Mouse (Mus musculus): ENCODE results near the gene Hmgn2. TPM values are rescaled to one million over a fixed set of nuclear protein-coding genes. Genes with fewer than 3 reads are reported as not detected.
"Not testable (repeated sequence)": the region's sequence is repeated elsewhere in the genome, so short reads cannot be mapped to it uniquely, and the experiment has no call there.

Gene Hmgn2
- total RNA-seq, 2 experiments from 2014 or later, result 118 to 146 TPM

DNA sequence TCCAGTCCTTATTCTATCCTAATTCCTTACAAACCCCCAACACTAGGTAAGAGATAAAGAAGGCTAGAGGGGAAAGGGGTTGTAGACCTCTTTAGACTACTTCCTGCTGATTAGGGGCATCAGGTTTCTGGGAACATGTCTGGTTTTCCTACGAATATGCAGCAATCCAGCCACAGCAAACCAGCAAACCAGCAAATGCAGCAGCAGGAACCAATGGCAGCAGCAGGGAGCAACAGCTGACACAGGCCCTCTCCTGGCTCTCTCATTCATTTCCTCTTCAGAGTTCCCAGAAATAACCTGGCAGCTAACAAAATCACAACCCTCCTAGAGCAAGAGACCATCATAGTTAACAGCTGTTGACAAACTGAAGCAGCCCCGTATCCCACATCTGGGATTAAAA, 30.4 kb downstream of the Hmgn2 start:
- intact Hi-C loops (cut with DNase I), result no loop called here
- DNase-seq (ENCODE audit: low spot score in 2 of 2), result no peak

DNA sequence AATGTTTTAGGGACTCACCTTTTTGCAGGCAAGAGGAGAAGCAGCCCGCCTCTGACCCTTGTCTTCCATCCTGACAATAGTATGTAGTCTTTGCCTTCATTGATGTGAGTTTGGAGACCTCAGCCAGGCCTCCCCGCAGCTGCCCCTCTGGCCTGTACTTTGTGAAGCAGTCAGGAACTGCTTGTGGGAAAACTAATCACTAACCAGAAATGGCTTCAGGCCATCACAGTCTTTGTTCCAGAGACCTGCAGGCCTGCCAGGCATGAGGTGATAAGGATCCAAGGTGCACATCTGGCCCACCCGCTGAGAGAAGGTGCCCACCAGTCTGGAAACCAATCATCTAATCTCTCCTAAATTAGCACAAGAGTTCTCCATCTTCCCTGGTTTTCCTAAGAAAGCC, 36.7 kb downstream of the Hmgn2 start:
- intact Hi-C loops (cut with DNase I), result no loop called here
- no peak for DNase-seq (ENCODE audit: low spot score in 2 of 2)

DNA sequence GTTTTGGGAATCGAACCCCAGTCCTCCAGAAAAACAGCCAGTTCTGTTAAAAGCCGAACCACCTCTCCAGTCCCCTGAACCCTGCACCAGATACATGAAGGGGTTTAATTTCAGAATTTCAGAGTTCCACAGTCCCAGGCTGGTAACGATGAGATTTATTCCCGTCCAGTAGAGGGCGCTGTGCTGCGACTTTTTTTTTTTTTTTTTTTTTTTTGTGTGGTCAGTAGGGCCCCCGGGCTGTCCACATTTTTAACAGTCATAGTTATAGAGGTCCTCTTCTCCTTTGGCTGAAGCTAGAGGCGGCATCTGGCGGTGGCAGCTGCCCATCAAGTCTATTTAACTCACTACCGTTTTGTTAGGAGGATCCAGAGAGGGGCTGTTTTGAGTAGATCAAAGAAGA, 37.1 kb downstream of the Hmgn2 start:
- intact Hi-C loops (cut with DNase I), result no loop called here

GRCm38 (mm10) chr4:133929278-133929670, 39.2 kb downstream of the Hmgn2 start:
- intact Hi-C loops (cut with DNase I), result no loop called here
- DNase-seq (ENCODE audit: low spot score in 2 of 2), result no peak

More for the DNA sequence above, 37.1 kb downstream of the Hmgn2 start:
- no peak for DNase-seq (ENCODE audit: low spot score in 2 of 2)

DNA sequence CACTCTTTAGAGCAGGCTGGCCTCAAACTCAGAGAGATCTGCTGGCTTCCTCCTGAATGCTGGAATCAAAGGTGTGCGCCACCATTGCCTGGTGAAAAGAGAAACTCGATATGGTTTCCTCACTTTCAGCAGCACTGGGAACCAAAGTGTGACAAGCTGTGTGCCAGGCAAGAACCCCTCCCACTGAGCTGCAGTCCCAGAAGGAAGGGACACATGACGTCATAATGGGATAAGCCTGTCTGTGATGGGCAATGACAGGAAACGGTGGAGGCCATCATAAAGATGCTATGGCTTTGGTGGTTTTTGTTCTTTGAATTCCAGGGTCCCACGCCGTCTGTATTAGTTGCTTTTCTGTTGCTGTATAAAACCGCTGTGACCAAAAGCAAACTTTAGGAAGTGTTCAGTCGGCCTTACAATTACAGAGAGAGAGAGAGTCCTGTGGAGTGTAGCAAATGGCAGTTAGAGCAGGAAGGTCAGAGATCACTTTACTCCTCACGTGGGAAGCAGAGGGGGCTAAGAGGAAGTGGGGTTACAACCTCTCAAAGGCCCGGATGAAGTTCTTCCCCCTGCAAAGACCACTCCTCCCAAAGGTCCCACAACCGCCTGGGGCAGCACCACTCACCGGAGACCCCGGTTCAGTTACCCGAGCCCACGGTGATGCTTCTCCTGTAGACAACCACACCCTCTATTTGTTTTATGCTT, 39.7 kb downstream of the Hmgn2 start:
- no peak for DNase-seq (ENCODE audit: low spot score in 2 of 2)
- intact Hi-C loops (cut with DNase I), result no loop called here

DNA sequence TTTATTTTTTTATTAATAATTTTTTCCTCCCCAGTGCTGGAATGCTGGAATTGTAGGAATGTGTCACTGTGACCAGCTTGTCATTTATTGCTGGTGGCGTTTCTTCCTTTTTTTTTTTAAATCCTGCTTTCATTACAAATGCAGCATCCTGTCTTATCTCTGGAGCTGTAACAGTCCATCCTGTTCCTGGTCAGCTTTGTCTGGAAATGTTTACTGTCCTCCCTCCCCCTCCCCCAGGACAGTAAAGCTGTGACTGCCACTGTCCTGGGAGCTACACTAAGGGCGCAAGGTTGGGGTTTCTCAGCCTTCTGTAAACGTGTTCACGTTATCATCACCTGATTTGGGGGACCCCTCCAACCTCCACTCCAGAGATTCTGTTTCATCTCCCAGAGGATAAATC, 43.2 kb downstream of the Hmgn2 start:
- intact Hi-C loops (cut with DNase I), result no loop called here
- DNase-seq (ENCODE audit: low spot score in 2 of 2), result no peak

DNA sequence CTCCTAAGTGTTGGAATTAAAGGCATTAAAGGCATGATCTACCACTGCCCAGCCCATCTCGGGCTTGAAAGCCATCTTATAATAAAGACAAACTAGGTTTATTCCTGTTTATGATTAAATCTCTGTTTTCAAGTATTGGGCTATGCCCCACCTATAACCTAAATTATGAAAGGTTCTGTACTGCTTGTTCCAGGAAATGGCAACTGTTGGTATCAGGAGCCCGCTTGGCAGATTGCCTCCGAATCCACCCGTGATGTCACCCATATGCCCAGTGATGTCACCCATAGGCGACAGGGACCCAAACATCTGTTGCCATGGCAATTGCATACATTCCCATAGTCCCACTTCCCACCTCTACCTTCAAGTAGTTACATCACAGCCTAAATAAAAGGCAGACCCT, 44.7 kb downstream of the Hmgn2 start:
- no peak for DNase-seq (ENCODE audit: low spot score in 2 of 2)
- intact Hi-C loops (cut with DNase I), result no loop called here

- intact Hi-C loops (cut with DNase I), result not testable (repeated sequence)
- DNase-seq (ENCODE audit: low spot score in 2 of 2), result peak; percentile 46 to 61
Observed at GRCm38 (mm10) chr4:133918093-133918825, 50.2 kb downstream of the Hmgn2 start.

Other genes starting within 250 kb of the Hmgn2 start
- 10 to 100 TPM; 74.1 to 75.8 TPM for gene Arid1a, start 211.9 kb downstream of the Hmgn2 start, total RNA-seq (2021)
- 10 to 100 TPM; 12.7 TPM for gene Rps6ka1, start 80.9 kb downstream of the Hmgn2 start, total RNA-seq (2021)
- 10 to 100 TPM; 61.0 to 63.6 TPM for gene Dhdds, start 32.3 kb upstream of the Hmgn2 start, total RNA-seq (2021)
- not detected for gene Lin28a, start 50.2 kb upstream of the Hmgn2 start, total RNA-seq (2021)
- gene Zfp683, start 85.2 kb upstream of the Hmgn2 start, total RNA-seq (2021), result not detected
- 1 to 10 TPM; 1.3 to 1.4 TPM for gene Crybg2, start 92.2 kb upstream of the Hmgn2 start, total RNA-seq (2021)
- gene Cd52, start 126.4 kb upstream of the Hmgn2 start, total RNA-seq (2021), result 1 to 10 TPM in 1 of 2 experiments, under 1 TPM in 1; 0.99 to 2.4 TPM
- gene Ubxn11, start 133.9 kb upstream of the Hmgn2 start, total RNA-seq (2021), result 10 to 100 TPM; 22.6 to 25.0 TPM
- gene Sh3bgrl3, start 160.1 kb upstream of the Hmgn2 start, total RNA-seq (2021), result 100 to 1,000 TPM; 204 to 214 TPM
- gene Cep85, start 218.5 kb upstream of the Hmgn2 start, total RNA-seq (2021), result 10 to 100 TPM in 1 of 2 experiments, 1 to 10 TPM in 1; 9.5 to 10.5 TPM
- not detected for gene Gm7534, start 234.4 kb upstream of the Hmgn2 start, total RNA-seq (2021)

Data from left cerebral cortex, postnatal 14 days (tissue).